Mouse (Mus musculus) retina, embryonic 14.5 days (tissue): ENCODE measurements around the gene Abl2.
"Not testable (repeated sequence)": the region's sequence is repeated elsewhere in the genome, so short reads cannot be mapped to it uniquely, and the experiment has no call there.

Source experiments
- DNase-seq: peaks from one replicate; pipeline ENCODE4 v3.0.0-alpha.2; 2015; ENCODE audit warnings: low spot score

Gene Abl2

GRCm38 (mm10) chr1:156558024-156558930 lies at the start of gene Abl2:
Gene Abl2 (plus strand): TSS chr1:156558786.
- peak; percentile 90 for DNase-seq

GRCm38 (mm10) chr1:156520136-156520780 lies 38.3 kb upstream of the Abl2 start:
- DNase-seq, result no peak

GRCm38 (mm10) chr1:156521796-156522517 lies 36.6 kb upstream of the Abl2 start:
- DNase-seq, result peak; percentile 11

- DNase-seq, result not testable (repeated sequence)
Observed at GRCm38 (mm10) chr1:156523842-156524241, 34.7 kb upstream of the Abl2 start, which contains the start of gene Gm10031. Gene Gm10031 (plus strand): TSS chr1:156524012.

- DNase-seq, result not testable (repeated sequence)
Observed at GRCm38 (mm10) chr1:156532476-156533175, 26.0 kb upstream of the Abl2 start.

GRCm38 (mm10) chr1:156533483-156533882 lies 25.1 kb upstream of the Abl2 start:
- no peak for DNase-seq

- DNase-seq, result no peak
Observed at GRCm38 (mm10) chr1:156533911-156534310, 24.7 kb upstream of the Abl2 start.

- no peak for DNase-seq
Observed at GRCm38 (mm10) chr1:156537031-156537430, 21.6 kb upstream of the Abl2 start.

GRCm38 (mm10) chr1:156537701-156538100 lies 20.9 kb upstream of the Abl2 start:
- DNase-seq, result no peak

GRCm38 (mm10) chr1:156538382-156538781 lies 20.2 kb upstream of the Abl2 start:
- peak; percentile 28 for DNase-seq

GRCm38 (mm10) chr1:156539787-156540560 lies 18.6 kb upstream of the Abl2 start:
- DNase-seq, result peak; percentile 50

GRCm38 (mm10) chr1:156543999-156544398 lies 14.6 kb upstream of the Abl2 start:
- peak; percentile 52 for DNase-seq

- DNase-seq, result peak; percentile 49
Observed at GRCm38 (mm10) chr1:156558950-156559640, 509 bp downstream of the Abl2 start.

- DNase-seq, result peak; percentile 36
Observed at GRCm38 (mm10) chr1:156559641-156560020, 1.0 kb downstream of the Abl2 start.

- DNase-seq, result no peak
Observed at GRCm38 (mm10) chr1:156560500-156560899, 1.9 kb downstream of the Abl2 start.

- DNase-seq, result no peak
Observed at GRCm38 (mm10) chr1:156565328-156565727, 6.7 kb downstream of the Abl2 start.

- DNase-seq, result peak; percentile 13
Observed at GRCm38 (mm10) chr1:156566132-156566531, 7.5 kb downstream of the Abl2 start.

- DNase-seq, result no peak
Observed at GRCm38 (mm10) chr1:156569615-156570014, 11.0 kb downstream of the Abl2 start.

- DNase-seq, result no peak
Observed at GRCm38 (mm10) chr1:156572952-156573351, 14.4 kb downstream of the Abl2 start.

- no peak for DNase-seq
Observed at GRCm38 (mm10) chr1:156581149-156581548, 22.6 kb downstream of the Abl2 start.
